Mouse (Mus musculus) spleen, adult 2 months (tissue): ENCODE data around the gene Asb18.

Experiments
- CTCF ChIP-seq: fragments of 200-500 bp; IDR thresholded peaks from 2 replicates; pipeline ENCODE4 v1.5.1; 2011; ENCODE audit warnings: mild to moderate bottlenecking, inconsistent platforms; ENCODE audit not compliant: insufficient read depth, insufficient read length, insufficient replicate concordance; ENCODE audit errors: extremely low read depth
- POLR2A ChIP-seq: fragments of 200-500 bp; IDR thresholded peaks from 2 replicates; pipeline ENCODE4 v1.6.1; 2011; ENCODE audit warnings: low read depth, low read length, inconsistent platforms

- TF ChIP-seq CTCF, result no peak
- no peak for TF ChIP-seq POLR2A
Measured at GRCm38 (mm10) chr1:89967585-89967984, 46.9 kb downstream of the Asb18 start.
